Mouse (Mus musculus) retina, postnatal 1 day (tissue): Measurements from ENCODE around the gene Cblb.

Source experiments
- DNase-seq: peaks from one replicate; pipeline ENCODE4 v3.0.0-alpha.2; 2012

The Cblb gene

GRCm38 (mm10) chr16:52210844-52211606, 180.0 kb downstream of the Cblb start:
- DNase-seq, result no peak

- DNase-seq, result peak; percentile 34
Observed at GRCm38 (mm10) chr16:52219069-52219468, 188.0 kb downstream of the Cblb start.

GRCm38 (mm10) chr16:52222896-52223295, 191.9 kb downstream of the Cblb start:
- DNase-seq, result no peak

GRCm38 (mm10) chr16:52229446-52229845, 198.4 kb downstream of the Cblb start:
- no peak for DNase-seq

GRCm38 (mm10) chr16:52229930-52230329, 198.9 kb downstream of the Cblb start:
- DNase-seq, result no peak

GRCm38 (mm10) chr16:52242144-52242543, 211.1 kb downstream of the Cblb start:
- DNase-seq, result no peak

- DNase-seq, result no peak
Observed at GRCm38 (mm10) chr16:52243421-52243973, 212.5 kb downstream of the Cblb start.

- DNase-seq, result no peak
Observed at GRCm38 (mm10) chr16:52250196-52250595, 219.2 kb downstream of the Cblb start.

- no peak for DNase-seq
Observed at GRCm38 (mm10) chr16:52250935-52251334, 219.9 kb downstream of the Cblb start.
